Mouse (Mus musculus) olfactory bulb, adult 2 months (tissue): ENCODE results near the gene Rab11b. TPM values are rescaled to one million over a fixed set of nuclear protein-coding genes. Genes with fewer than 3 reads are reported as not detected.
"Not testable (repeated sequence)": the region's sequence is repeated elsewhere in the genome, so short reads cannot be mapped to it uniquely, and the experiment has no call there.

Experiments
- H3K27ac ChIP-seq: fragments of 200-500 bp; 2 replicates; pipeline ENCODE4 v1.5.1; 2012; ENCODE audit warnings: low read depth, low read length; ENCODE audit not compliant: insufficient read depth
- H3K4me1 ChIP-seq: fragments of 200-500 bp; 2 replicates; pipeline ENCODE4 v1.6.1; 2012; ENCODE audit warnings: low read length; ENCODE audit not compliant: control insufficient read depth, insufficient read depth
- H3K4me3 ChIP-seq: fragments of 200-500 bp; 2 replicates; pipeline ENCODE4 v1.5.1; 2012; ENCODE audit warnings: mild to moderate bottlenecking, low read depth, low read length, moderate library complexity; ENCODE audit not compliant: insufficient read depth
- CTCF ChIP-seq: fragments of 200-500 bp; IDR thresholded peaks from 2 replicates; pipeline ENCODE4 v1.5.1; 2012; ENCODE audit warnings: low read depth, mild to moderate bottlenecking, low read length, moderate library complexity; ENCODE audit not compliant: insufficient read depth
- POLR2A ChIP-seq: fragments of 200-500 bp; IDR thresholded peaks from 2 replicates; pipeline ENCODE4 v1.6.1; 2012; ENCODE audit warnings: mild to moderate bottlenecking, low read depth, low read length, moderate library complexity; ENCODE audit not compliant: insufficient read depth
- WGBS: fragments of 180-500 bp; shearing (Covaris S2); methylation state at CpG from one replicate; pipeline ENCODE4 v1.1.7; 2018; 5-methylcytosine and 5-hydroxymethylcytosine counted together
- polyA plus RNA-seq: library from polyadenylated mRNA; stranded (reverse); fragments of >200 nt; gene quantifications from 2 replicates; pipeline ENCODE4 v1.2.4, GENCODE M21; 2012; ENCODE audit warnings: low replicate concordance; ENCODE audit not compliant: missing spikeins, insufficient read depth, insufficient read length

Gene Rab11b
- polyA plus RNA-seq, 1 experiment, result not detected

- TF ChIP-seq POLR2A, result no peak
- TF ChIP-seq CTCF, result no peak
- peak overlapping the region; percentile 56 for H3K27ac ChIP-seq
- H3K4me3 ChIP-seq, result no peak overlapping the region
- H3K4me1 ChIP-seq, result peaks cover 31% of the 10 kb centered on the region
- 51% methylated on average over 10 of the region's 10 CpGs for WGBS
Observed at GRCm38 (mm10) chr17:33755418-33756107, 4.8 kb downstream of the Rab11b start.

- 0 out of 2 replicates have a peak overlapping the region, but pooled peaks have one; percentile 20 for H3K27ac ChIP-seq
- H3K4me3 ChIP-seq, result no peak overlapping the region
- H3K4me1 ChIP-seq, result peaks cover 31% of the 10 kb centered on the region
- WGBS, result 67% methylated on average over 1 of the region's 1 CpGs
- TF ChIP-seq CTCF (no peak), POLR2A (no peak)
Observed at GRCm38 (mm10) chr17:33754656-33755055, 5.7 kb downstream of the Rab11b start.

- H3K4me1 ChIP-seq, result peaks cover 21% of the 10 kb centered on the region
- no peak overlapping the region for H3K4me3 ChIP-seq
- no peak for TF ChIP-seq POLR2A
- TF ChIP-seq CTCF, result no peak
- no peak overlapping the region for H3K27ac ChIP-seq
- 96% methylated on average over 2 of the region's 2 CpGs for WGBS
Observed at GRCm38 (mm10) chr17:33752297-33752696, 8.0 kb downstream of the Rab11b start.

GRCm38 (mm10) chr17:33751181-33751580, 9.1 kb downstream of the Rab11b start:
- Histone ChIP-seq H3K27ac (no peak overlapping the region), H3K4me1 (peaks cover 15% of the 10 kb centered on the region), H3K4me3 (no peak overlapping the region)
- TF ChIP-seq CTCF (no peak), POLR2A (no peak)

GRCm38 (mm10) chr17:33749451-33749850, 10.9 kb downstream of the Rab11b start:
- TF ChIP-seq POLR2A (no peak), CTCF (no peak)
- Histone ChIP-seq H3K4me3 (no peak overlapping the region), H3K4me1 (peaks cover 5% of the 10 kb centered on the region), H3K27ac (no peak overlapping the region)
- 98% methylated on average over 5 of the region's 5 CpGs for WGBS

GRCm38 (mm10) chr17:33746011-33746410, 14.3 kb downstream of the Rab11b start:
- 46% methylated on average over 2 of the region's 2 CpGs for WGBS
- no peak overlapping the region for H3K4me3 ChIP-seq
- TF ChIP-seq CTCF, result no peak
- no peak for TF ChIP-seq POLR2A
- no peak overlapping the region for H3K27ac ChIP-seq
- H3K4me1 ChIP-seq, result no peaks in the 10 kb centered on the region

- 84% methylated on average over 5 of the region's 5 CpGs for WGBS
- Histone ChIP-seq H3K4me3 (no peak overlapping the region), H3K27ac (no peak overlapping the region), H3K4me1 (no peaks in the 10 kb centered on the region)
- TF ChIP-seq CTCF (no peak), POLR2A (no peak)
Observed at GRCm38 (mm10) chr17:33744686-33745384, 15.5 kb downstream of the Rab11b start.

GRCm38 (mm10) chr17:33742420-33742819, 17.9 kb downstream of the Rab11b start:
- WGBS, result 91% methylated on average over 1 of the region's 1 CpGs
- H3K4me3 ChIP-seq, result no peak overlapping the region
- no peak for TF ChIP-seq POLR2A
- no peak for TF ChIP-seq CTCF
- H3K27ac ChIP-seq, result no peak overlapping the region
- no peaks in the 10 kb centered on the region for H3K4me1 ChIP-seq

GRCm38 (mm10) chr17:33733526-33733925, 26.8 kb downstream of the Rab11b start:
- H3K27ac ChIP-seq, H3K4me3 ChIP-seq, H3K4me1 ChIP-seq: not testable (repeated sequence)
- WGBS, result 79% methylated on average over 10 of the region's 10 CpGs

GRCm38 (mm10) chr17:33732556-33733083, 27.7 kb downstream of the Rab11b start:
- WGBS, result 72% methylated on average over 9 of the region's 9 CpGs
- H3K4me3 ChIP-seq, H3K27ac ChIP-seq, H3K4me1 ChIP-seq: not testable (repeated sequence)
